Mouse (Mus musculus) embryonic stem cell, embryonic (primary cell): ENCODE results near the gene Tenm4.

Experiments used
- CTCF ChIA-PET, 4 experiments: fragments of 300-600 bp in 2 of 4; fragments of 350-600 bp in 2 of 4; sonication (Branson Sonifier 250); formaldehyde crosslinking; loops; one replicate each; lab custom pipeline; 2022; ENCODE audit warnings: inconsistent platforms in 2 of 4; lab: Charles Lee
- POLR2A ChIA-PET, 4 experiments: fragments of 300-600 bp in 2 of 4; fragments of 350-600 bp in 2 of 4; sonication (Branson Sonifier 250); formaldehyde crosslinking; loops; one replicate each; lab custom pipeline; 2022; ENCODE audit warnings: antibody characterized with exemption in 4 of 4, inconsistent platforms in 1 of 4; lab: Charles Lee

Gene Tenm4

DNA sequence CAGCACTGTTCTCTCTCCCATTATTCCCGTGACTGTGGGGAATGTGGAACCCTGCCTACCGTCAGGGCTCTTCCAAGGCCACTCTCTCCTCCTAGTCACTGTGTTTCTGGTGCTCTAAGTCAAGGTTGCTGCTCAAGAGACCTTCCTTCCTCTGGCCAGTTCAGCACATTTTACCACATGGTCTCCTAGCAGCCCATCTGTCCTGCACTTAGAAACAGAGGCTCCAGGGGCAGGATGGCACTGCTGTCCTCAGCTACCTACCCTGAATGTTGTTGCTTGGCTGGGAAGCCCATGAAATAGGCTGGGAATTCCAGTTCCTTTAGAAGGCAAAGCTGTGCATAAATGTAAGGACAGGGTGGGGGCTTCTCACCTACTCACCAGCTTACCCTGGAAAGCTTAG lies 284.9 kb downstream of the Tenm4 start:
- POLR2A ChIA-PET = interaction anchor here in 1 of 4 experiments (0.8 kb wide), 1 partner anchor 11 kb away, joined by 3 read pairs; no protein-coding TSS in a partner anchor

DNA sequence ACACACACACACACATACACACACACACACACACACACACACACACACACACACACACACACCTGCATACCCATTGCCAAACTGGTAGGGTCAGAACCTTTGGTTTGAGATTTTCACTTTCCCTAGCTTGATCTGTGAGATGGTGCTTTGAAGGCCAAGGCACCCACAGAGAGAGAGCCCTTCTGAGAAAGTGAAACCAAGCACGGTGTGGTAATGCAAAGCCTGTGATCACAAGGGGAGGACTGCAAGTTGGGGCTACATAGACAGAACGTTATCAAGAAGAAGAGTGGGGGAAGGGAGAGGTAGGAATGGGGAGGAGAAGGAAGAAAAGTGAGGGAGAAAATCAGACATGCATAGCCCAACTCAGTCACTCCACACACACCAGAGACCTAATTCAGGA lies 285.6 kb downstream of the Tenm4 start:
- ChIA-PET POLR2A (interaction anchor here in 2 of 4 experiments (0.5 to 1.2 kb wide), 5 partner anchors 10 to 1916 kb away, joined by 3 to 6 read pairs (median 3); no protein-coding TSS in a partner anchor), CTCF (interaction anchor here in 1 of 4 experiments (0.7 kb wide), 1 partner anchor 49 kb away, joined by 3 read pairs; no protein-coding TSS in a partner anchor)

More for the DNA sequence above, 284.9 kb downstream of the Tenm4 start:
- CTCF ChIA-PET = interaction anchor here in 1 of 4 experiments (0.7 kb wide), 1 partner anchor 50 kb away, joined by 3 read pairs; no protein-coding TSS in a partner anchor

DNA sequence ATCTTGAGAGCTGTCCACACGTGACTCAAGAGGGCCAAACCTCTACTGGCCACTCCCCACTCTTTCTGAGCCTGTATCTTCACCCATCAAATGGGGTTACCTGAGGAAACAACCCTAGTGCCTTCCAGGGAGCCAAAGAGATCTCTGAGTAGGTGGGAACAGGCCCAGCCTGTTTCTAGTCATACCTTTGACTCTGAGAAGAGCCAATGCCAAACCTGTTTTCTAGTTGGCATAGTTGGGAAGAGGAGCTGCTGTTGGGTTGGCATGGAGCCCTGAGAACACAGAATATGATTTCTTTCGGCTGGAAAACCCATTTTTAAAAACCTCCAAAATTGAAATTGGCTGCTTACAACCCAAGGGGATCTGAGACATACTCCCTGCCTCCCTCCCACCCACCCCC lies 286.8 kb downstream of the Tenm4 start:
- ChIA-PET CTCF (interaction anchor here in 1 of 4 experiments (0.6 kb wide), 1 partner anchor 277 kb away, joined by 4 read pairs; no protein-coding TSS in a partner anchor), POLR2A (interaction anchor here in 1 of 4 experiments (0.9 to 1.2 kb wide), 3 partner anchors 9 to 31 kb away, joined by 3 to 6 read pairs (median 3); no protein-coding TSS in a partner anchor)

DNA sequence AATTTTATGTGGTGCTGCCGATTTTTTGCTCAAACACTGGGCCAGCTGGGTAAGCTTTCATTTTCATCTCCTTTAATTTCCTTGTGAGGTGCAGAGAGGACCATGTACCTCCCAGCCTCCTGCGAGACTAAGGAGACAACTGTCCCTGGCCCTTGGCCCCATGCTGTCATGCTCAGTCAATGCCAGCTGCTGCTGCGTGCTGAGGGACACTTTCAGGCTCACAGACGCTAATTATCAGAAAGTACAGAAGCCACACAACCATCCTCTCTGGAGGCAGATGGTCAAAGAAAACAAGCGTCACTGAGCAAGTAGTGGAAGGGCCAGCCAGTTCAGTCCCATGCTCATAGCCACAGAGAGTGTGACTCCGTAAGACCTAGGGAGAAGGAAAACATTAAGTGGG lies 287.9 kb downstream of the Tenm4 start:
- POLR2A ChIA-PET = interaction anchor here in 1 of 4 experiments (1.0 kb wide), 1 partner anchor 15 kb away, joined by 3 read pairs; no protein-coding TSS in a partner anchor
- CTCF ChIA-PET = interaction anchor here in 1 of 4 experiments (0.6 kb wide), 1 partner anchor 912 kb away, joined by 7 read pairs; no protein-coding TSS in a partner anchor

DNA sequence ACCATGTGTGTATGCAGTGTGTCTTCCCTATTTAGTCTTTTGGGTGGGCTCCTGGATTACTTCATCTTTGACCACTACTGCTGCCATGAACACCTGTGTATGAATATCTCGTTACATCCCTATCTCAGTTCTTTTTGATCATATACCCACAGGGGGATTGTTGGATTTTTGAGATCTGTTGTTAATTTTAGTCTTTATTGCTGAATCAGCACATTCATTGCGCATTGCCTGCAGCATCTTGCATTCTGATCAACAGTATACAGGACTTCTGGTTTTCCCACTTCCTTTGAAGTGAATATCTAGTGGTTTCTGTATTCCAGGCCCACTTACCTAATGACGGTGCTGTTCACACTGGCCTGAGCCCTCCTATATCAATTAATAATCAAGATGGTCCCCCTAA lies 295.7 kb downstream of the Tenm4 start:
- ChIA-PET POLR2A (interaction anchor here in 1 of 4 experiments (0.6 kb wide), 1 partner anchor 10 kb away, joined by 3 read pairs; no protein-coding TSS in a partner anchor), CTCF (no interaction called here)

DNA sequence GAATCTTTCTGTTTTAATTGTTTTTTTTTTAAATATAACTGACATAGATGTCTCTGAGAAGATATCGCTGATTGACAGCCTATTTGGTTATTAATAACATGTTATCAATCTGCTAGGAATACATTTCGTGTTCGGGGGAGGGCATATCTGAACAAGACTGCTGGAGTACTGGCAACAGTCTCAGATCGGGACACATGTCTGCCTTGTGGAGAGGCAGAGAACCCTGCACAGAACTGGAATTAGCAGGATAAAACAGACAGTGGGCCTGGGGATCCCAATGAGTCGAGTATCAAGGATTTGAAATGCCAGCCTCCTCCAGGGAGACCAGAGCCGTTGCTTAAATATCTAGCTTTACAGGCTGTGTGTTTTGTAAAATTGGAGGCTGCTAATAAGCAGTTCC lies 299.8 kb downstream of the Tenm4 start:
- CTCF ChIA-PET = no interaction called here
- POLR2A ChIA-PET = interaction anchor here in 1 of 4 experiments (1.1 kb wide), 1 partner anchor 358 kb away, joined by 3 read pairs; no protein-coding TSS in a partner anchor

DNA sequence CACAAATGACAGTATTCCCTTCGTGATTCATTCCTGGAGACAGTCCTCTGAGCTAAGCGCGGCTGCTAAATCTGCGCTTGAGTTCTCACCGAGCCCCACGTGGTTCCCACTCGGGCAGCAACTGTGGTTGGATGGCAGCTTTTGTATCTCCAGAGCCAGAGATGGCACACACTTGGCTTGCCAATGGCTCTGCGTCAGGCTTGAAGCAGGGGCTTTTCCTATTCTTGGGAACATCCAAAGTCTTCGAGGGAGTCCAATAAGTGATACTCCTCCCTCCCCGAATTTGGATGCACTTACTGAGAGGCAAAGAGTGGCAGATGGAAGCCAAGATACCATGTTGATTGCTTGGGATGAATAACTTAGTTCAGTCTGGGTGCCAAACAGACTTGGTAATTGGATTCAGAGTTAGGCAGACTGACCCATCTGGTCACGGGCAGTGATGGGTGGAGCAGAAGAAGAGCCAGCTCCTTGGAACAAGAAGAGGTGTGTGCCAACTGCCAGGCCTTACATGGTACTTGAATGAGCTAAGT lies 303.6 kb downstream of the Tenm4 start:
- POLR2A ChIA-PET = interaction anchor here in 2 of 4 experiments (0.5 to 2.9 kb wide), 8 partner anchors 10 to 210 kb away, joined by 3 to 14 read pairs (median 3); no protein-coding TSS in a partner anchor
- CTCF ChIA-PET = interaction anchor here in 2 of 4 experiments (0.6 to 0.8 kb wide), 2 partner anchors 52 to 261 kb away, joined by 3 read pairs; no protein-coding TSS in a partner anchor

DNA sequence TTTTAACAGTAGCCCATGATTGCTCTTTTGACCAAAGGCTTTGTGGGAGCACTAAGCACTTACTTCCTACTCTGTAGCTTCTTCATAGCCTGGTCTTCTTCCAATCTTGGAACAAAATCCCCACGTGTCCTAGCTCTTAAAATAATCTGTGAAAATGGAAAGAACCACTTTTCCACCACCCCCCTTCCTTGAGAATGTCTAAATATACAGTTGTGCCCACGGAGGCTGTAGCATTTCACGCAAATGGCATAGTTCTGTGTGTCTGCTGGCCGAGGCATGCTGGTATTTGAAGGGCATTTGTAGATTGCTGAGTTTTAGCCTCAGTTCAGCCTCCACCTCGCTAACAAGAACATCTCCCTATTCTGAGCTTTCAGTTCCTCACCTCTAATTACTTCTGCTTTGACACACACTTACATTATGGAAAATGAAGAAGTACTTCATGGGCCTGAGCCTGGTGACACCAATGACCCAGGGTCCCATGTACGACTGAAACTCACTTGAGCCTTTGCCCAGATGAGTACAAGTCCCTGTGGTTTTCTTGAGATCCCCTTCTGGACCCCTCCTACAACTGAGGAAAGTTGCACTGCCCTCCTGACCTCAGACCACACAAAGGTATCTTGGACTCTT lies 306.1 kb downstream of the Tenm4 start:
- ChIA-PET POLR2A (interaction anchor here in 1 of 4 experiments (1.2 to 1.5 kb wide), 2 partner anchors 11 to 100 kb away, joined by 3 to 5 read pairs; no protein-coding TSS in a partner anchor), CTCF (interaction anchor here in 1 of 4 experiments (1.0 kb wide), 1 partner anchor 78 kb away, joined by 3 read pairs; no protein-coding TSS in a partner anchor)

DNA sequence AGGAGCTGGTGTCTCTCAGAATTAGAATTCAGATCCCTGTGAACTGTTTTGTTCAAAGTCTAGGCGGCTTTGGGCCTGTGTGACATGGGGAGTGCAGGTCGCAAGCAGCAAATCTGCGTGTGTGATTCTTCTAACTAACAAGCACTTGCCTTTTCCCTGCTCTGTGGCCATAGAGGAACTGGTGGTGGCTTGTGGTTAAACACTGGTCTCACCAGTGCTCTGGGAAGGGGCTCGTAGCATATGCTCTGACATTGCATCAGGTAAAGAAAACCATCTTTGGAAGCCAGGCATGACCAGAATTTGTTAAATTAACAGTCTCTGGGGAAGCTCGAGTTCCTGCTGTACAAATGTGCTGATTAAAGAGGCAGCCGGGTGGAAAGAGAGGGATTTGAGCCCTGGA lies 308.1 kb downstream of the Tenm4 start:
- POLR2A ChIA-PET = interaction anchor here in 1 of 4 experiments (1.4 kb wide), 1 partner anchor 41 kb away, joined by 3 read pairs; no protein-coding TSS in a partner anchor
- CTCF ChIA-PET = no interaction called here

DNA sequence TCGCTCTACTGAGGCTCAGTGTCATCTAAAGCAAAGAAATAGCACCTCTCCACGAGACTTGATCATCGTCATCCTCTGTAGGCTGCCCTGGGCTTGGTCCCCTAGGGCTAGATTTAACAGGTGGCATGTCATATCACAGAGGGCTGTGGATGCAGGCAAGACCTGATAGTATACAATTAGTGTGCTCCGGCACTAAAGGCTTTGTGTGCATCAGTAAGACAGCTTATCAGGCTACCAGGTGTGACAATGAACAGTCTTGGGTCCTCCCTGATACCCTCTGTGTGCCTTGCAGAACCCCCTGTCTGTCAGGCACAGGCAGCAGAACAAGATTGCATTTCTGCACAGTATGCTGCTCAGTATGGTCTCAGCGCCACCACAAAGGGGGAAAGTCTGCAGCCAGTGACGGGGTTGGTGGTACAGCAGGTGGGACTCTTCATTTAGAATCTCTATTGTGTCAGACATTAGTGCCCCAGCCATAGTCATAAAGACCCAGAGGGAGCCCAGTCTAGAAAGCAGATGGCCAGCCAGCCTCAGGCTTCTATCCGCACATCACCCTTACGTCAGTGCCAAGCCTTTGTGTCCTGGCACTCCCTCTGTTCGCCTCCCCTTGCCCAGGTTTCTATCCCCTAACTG lies 309.4 kb downstream of the Tenm4 start:
- POLR2A ChIA-PET = interaction anchor here in 1 of 4 experiments (1.2 kb wide), 1 partner anchor 8 kb away, joined by 3 read pairs; no protein-coding TSS in a partner anchor
- CTCF ChIA-PET = no interaction called here

DNA sequence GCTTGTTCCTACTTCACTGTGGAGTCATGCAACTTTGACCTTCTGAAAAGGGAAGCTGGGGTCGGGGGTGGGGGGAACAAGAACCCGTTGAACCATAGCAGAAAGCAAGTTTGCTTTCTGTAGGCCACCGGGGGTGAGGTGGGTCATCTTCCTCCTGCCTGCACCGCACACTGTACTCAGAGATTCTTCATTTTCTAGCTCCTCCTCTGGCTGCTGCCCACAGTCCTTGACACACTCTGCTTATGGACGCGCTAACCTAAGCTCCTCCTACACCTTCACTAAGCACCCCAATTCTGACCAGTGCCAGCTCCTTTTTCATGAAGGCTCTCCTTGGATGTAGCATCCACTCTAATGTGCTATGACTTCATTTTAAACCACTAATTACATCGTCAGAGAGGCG lies 311.9 kb downstream of the Tenm4 start:
- CTCF ChIA-PET = interaction anchor here in 1 of 4 experiments (0.6 kb wide), 1 partner anchor 13 kb away, joined by 4 read pairs; no protein-coding TSS in a partner anchor
- POLR2A ChIA-PET = interaction anchor here in 1 of 4 experiments (0.6 to 2.8 kb wide), 4 partner anchors 8 to 81 kb away, joined by 3 to 14 read pairs (median 4); no protein-coding TSS in a partner anchor

DNA sequence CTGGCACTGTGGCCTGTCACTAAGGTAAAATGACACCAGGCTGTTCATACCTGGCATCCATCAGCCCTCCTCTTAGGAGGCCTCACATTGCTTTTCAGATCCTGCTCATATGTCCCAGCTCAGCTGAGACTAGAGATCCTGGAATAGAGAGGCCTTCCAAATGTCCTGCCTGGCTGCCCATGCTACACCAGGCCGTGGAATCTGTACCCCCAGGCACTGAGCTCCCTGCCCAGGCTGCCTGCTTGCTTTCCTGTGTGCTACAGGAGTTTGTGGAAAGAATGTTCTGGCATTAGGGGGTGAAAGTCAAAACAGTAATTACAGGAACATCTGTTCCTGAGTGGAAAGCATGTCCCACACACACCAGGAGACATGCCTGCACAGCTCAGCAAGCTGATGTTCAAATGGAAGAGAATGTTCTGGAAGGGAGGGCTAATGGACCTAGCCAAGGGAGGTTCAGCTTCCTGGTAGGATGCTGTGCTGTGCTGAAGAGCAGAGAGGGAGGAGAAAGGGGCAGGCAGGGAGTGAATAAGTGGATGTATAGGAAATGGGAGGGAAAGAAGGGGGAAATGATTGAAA lies 313.0 kb downstream of the Tenm4 start:
- ChIA-PET POLR2A (interaction anchor here in 1 of 4 experiments (2.8 kb wide), 1 partner anchor 9 kb away, joined by 14 read pairs; no protein-coding TSS in a partner anchor), CTCF (no interaction called here)

DNA sequence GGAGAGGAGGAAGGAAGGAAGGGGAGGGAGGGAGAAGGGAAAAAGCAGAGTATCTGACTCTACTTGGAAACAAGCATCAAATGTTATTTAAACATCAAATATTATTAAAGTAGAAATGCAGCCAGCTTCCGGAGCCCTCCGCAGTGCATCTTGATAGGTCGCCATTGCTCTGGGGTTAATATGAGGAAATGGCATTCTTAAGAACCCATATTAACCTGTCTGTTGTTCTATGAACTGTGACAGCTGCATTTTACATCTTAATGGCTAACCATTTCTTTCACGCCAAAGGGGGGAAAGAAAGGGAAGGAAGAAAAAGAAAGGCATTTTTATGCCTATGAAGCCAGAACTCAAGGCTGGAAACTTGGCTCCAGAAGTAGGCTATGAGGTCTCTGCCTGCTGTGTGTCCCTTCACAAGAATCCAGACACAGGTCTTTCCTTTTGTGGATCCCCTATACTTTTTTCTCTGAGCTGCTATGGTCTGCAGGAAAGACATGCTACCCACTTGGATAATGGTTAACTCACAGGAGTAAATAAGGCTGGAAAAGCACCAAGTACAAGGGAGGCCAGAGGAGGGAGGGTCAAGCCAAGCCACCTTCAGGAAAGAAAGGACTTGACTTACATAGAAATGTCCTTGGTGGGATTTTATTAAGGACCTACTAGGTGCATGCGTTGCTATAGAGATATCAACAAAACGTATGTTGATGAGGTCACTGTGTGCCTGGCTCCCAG lies 318.5 kb downstream of the Tenm4 start:
- ChIA-PET POLR2A (no interaction called here), CTCF (no interaction called here)

DNA sequence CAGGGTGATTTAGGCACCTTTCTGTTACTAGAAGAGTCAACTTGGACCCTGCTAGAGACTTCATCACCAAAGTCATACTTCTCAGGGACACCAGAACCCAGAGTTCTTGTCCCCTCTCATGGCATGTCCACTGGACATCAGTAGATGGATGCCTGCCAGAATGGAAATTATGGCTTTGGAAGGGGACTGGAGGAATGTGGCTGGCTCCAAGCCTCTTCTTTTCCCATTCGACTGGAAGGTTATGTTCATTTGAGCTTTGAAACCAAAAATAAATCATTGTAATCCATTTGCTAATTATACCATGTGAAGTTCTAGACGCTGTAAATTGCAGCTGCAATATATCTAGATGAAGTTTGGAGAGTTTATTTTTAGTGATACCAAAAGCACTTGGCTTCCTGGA lies 320.9 kb downstream of the Tenm4 start:
- POLR2A ChIA-PET = interaction anchor here in 1 of 4 experiments (1.0 kb wide), 1 partner anchor 17 kb away, joined by 3 read pairs; no protein-coding TSS in a partner anchor

DNA sequence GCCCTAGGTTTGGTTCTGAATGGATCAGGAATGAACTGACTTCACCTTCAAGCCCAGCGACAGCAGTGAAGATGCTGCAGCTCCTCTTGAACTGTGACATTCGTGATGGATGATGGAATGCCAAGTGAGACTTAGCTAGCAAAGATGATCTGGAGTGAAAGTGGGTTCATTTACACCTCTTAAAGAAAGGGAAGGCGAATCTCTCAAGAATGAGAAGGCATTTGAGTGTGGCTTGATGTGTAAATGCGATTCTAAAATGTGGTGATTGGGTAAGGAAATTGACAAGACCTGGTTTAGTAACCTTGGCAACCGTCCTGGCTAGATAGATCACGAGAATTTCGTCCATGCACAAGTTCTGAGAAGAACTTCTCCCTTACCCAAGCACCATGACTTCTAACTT lies 321.6 kb downstream of the Tenm4 start:
- ChIA-PET POLR2A (interaction anchor here in 1 of 4 experiments (1.0 kb wide), 1 partner anchor 18 kb away, joined by 3 read pairs; no protein-coding TSS in a partner anchor), CTCF (no interaction called here)

More for the DNA sequence above, 320.9 kb downstream of the Tenm4 start:
- CTCF ChIA-PET = no interaction called here

DNA sequence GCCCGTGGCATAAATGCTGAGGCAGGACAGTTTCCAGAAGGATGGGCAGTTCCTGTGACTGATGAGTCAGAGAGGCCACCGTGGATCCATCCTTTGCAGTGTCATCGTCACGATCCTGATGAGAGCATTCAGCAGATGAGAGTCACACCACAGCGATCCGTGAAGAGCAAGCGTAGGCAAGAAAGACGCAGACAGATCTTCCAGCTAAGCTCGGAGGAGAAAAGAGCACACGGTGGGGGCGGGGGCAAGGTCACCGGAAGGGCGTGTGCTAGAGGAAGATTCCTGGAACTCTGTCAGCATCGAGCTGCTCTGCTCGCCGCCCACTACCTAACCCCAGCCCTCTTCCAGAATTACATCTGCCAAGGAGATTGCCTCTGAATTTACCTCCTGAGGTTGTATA lies 323.0 kb downstream of the Tenm4 start:
- ChIA-PET POLR2A (interaction anchor here in 2 of 4 experiments (0.6 to 1.7 kb wide), 4 partner anchors 12 to 457 kb away, joined by 3 to 7 read pairs (median 5); partner anchors contain the start of gene Nars2 (in 1 of the 2)), CTCF (interaction anchor here in 1 of 4 experiments (0.6 kb wide), 1 partner anchor 281 kb away, joined by 3 read pairs; no protein-coding TSS in a partner anchor)

DNA sequence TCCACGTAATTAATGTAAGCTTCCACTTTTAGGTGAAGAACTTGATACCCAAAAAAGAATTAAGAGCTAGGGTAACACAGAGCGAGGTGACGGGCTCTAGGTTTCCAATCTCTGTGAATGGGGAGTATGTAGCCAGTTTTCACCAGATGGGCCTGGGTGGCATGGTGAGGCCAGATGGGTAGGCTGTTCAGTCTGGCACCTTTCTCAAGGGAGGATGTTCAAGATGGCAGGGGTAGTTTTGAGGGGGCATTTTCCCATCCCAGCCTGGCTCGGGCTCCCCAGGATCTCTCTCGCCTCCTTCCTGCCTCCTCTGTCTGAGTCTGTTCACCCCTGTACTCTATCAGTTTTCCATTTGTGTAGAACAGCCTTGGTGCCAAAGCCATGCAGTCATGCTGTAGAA lies 329.1 kb downstream of the Tenm4 start:
- ChIA-PET POLR2A (interaction anchor here in 1 of 4 experiments (1.1 to 1.2 kb wide), 2 partner anchors 9 to 13 kb away, joined by 3 read pairs; no protein-coding TSS in a partner anchor), CTCF (no interaction called here)
